Mouse (Mus musculus) lung, postnatal 0 days (tissue): Measurements from ENCODE around the gene Glrp1. TPM values are rescaled to one million over a fixed set of nuclear protein-coding genes. Genes with fewer than 3 reads are reported as not detected.

Experiments used
- ATAC-seq: fragments of 200-750 bp; cut with Nextera tagmentation; 2 replicates; pipeline ENCODE4 v1.8.0; 2017; ENCODE audit warnings: moderate library complexity
- DNase-seq: peaks from one replicate; pipeline ENCODE4 v3.0.0-alpha.2; 2016; ENCODE audit warnings: low spot score
- H3K27ac ChIP-seq: fragments of 300-500 bp; sonication (generic); 2 replicates; pipeline ENCODE4 v1.5.1; 2014; ENCODE audit warnings: antibody characterized with exemption, mild to moderate bottlenecking, low read length, mixed read lengths
- H3K27me3 ChIP-seq: fragments of 300-500 bp; sonication (generic); replicated peaks from 2 replicates; pipeline ENCODE4 v1.6.1; 2014; ENCODE audit warnings: low read length, mixed read lengths; ENCODE audit not compliant: insufficient read depth
- H3K36me3 ChIP-seq: fragments of 300-500 bp; sonication (generic); 2 replicates; pipeline ENCODE4 v1.6.1; 2014; ENCODE audit warnings: low read length, mixed read lengths; ENCODE audit not compliant: insufficient read depth
- H3K4me1 ChIP-seq: fragments of 300-500 bp; sonication (generic); 2 replicates; pipeline ENCODE4 v1.6.1; 2014; ENCODE audit warnings: antibody characterized with exemption, low read depth, low read length, mixed read lengths; ENCODE audit not compliant: insufficient read depth
- H3K4me2 ChIP-seq: fragments of 300-500 bp; sonication (generic); replicated peaks from 2 replicates; pipeline ENCODE4 v1.6.1; 2014; ENCODE audit warnings: low read depth, mild to moderate bottlenecking, low read length, moderate library complexity, mixed read lengths
- H3K4me3 ChIP-seq: fragments of 300-500 bp; sonication (generic); 2 replicates; pipeline ENCODE4 v1.5.1; 2014; ENCODE audit warnings: low read depth, low read length
- H3K9ac ChIP-seq: fragments of 300-500 bp; sonication (generic); replicated peaks from 2 replicates; pipeline ENCODE4 v1.6.1; 2014; ENCODE audit warnings: low read depth, mild to moderate bottlenecking
- H3K9me3 ChIP-seq: fragments of 300-500 bp; sonication (generic); 2 replicates; pipeline ENCODE4 v1.6.1; 2016; ENCODE audit warnings: low read length, mixed read lengths
- CTCF ChIP-seq: IDR thresholded peaks from 2 replicates; pipeline ENCODE4 v1.5.1; 2016; ENCODE audit warnings: antibody characterized with exemption, mild to moderate bottlenecking
- EP300 ChIP-seq: IDR thresholded peaks from 2 replicates; pipeline ENCODE4 v1.6.1; 2016; ENCODE audit warnings: antibody characterized with exemption, mild to moderate bottlenecking, control low read depth
- WGBS: fragments of 180-500 bp; shearing (Covaris S2); extraction: QIAGEN DNeasy Blood & Tissue Kit; methylation state at CpG from one replicate; pipeline ENCODE4 v1.1.7; 2014; 5-methylcytosine and 5-hydroxymethylcytosine counted together
- polyA plus RNA-seq: library from polyadenylated mRNA; unstranded; fragments of >200 nt; fragmentation: Nextera tagmentation; extraction: Ambion mirVana; gene quantifications from 2 replicates; pipeline ENCODE4 v1.2.1, GENCODE M21; 2015

Glrp1 gene
- polyA plus RNA-seq, 1 experiment from 2014 or later: 0.06 TPM

DNA sequence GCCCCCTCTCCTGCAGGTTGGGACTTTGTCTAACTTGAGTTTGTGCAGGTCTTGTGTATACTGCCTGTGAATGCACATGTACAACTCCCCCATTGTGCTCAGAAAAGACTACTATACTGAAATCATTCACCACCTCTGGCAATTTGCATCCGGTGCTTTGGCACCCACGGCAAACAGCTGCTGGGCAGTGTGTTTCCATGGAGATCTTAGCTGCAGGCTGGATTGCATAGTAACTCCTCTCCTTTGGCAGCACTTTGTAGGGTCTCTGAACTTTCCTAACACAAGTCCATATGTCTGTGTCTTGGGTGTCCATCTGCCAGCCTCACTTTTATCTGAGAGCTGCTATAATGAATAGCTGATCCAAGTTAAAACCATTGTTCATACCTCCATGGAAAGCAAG is 31.7 kb downstream of the Glrp1 start:
- TF ChIP-seq CTCF: no peak
- no peak for TF ChIP-seq EP300
- no peak overlapping the region for H3K4me2 ChIP-seq
- H3K27ac ChIP-seq: no peak overlapping the region
- H3K36me3 ChIP-seq: no peaks in the 10 kb centered on the region
- no peak overlapping the region for H3K9ac ChIP-seq
- 33% methylated on average over 2 of the region's 2 CpGs for WGBS
- ATAC-seq (no peak), DNase-seq (peak; percentile 29)
- no peak overlapping the region for H3K4me3 ChIP-seq
- H3K4me1 ChIP-seq: peaks cover 19% of the 10 kb centered on the region; the same call in 1 of the 2 replicates
- H3K27me3 ChIP-seq: no peaks in the 10 kb centered on the region
- H3K9me3 ChIP-seq: no peaks in the 10 kb centered on the region

GRCm38 (mm10) chr1:88476554-88477085 is 33.2 kb downstream of the Glrp1 start:
- Histone ChIP-seq H3K4me1 (peaks cover 19% of the 10 kb centered on the region; the same call in 1 of the 2 replicates), H3K27ac (no peak overlapping the region)
- TF ChIP-seq EP300: no peak
- TF ChIP-seq CTCF: no peak

GRCm38 (mm10) chr1:88475502-88475953 is 34.3 kb downstream of the Glrp1 start:
- WGBS: 7% methylated on average over 8 of the region's 8 CpGs
- peaks cover 19% of the 10 kb centered on the region; the same call in 1 of the 2 replicates for H3K4me1 ChIP-seq

More at GRCm38 (mm10) chr1:88476554-88477085, 33.2 kb downstream of the Glrp1 start:
- no peaks in the 10 kb centered on the region for H3K36me3 ChIP-seq
- no peaks in the 10 kb centered on the region for H3K27me3 ChIP-seq
- 72% methylated on average over 20 of the region's 20 CpGs for WGBS
- no peak overlapping the region for H3K4me2 ChIP-seq
- no peaks in the 10 kb centered on the region for H3K9me3 ChIP-seq
- DNase-seq (peak; percentile 63), ATAC-seq (peak; percentile 51)
- H3K9ac ChIP-seq: no peak overlapping the region
- H3K4me3 ChIP-seq: no peak overlapping the region

GRCm38 (mm10) chr1:88474598-88474997 is 35.3 kb downstream of the Glrp1 start:
- Histone ChIP-seq H3K27ac (0 out of 2 replicates have a peak overlapping the region, but pooled peaks have one; percentile 44), H3K4me1 (peaks cover 19% of the 10 kb centered on the region; the same call in 1 of the 2 replicates), H3K27me3 (no peaks in the 10 kb centered on the region), H3K9ac (no peak overlapping the region), H3K4me3 (no peak overlapping the region), H3K4me2 (no peak overlapping the region), H3K36me3 (no peaks in the 10 kb centered on the region), H3K9me3 (no peaks in the 10 kb centered on the region)
- TF ChIP-seq CTCF (no peak), EP300 (peak; percentile 37; the same call in 1 of the 2 replicates)
- ATAC-seq: peak; percentile 84
- peak; percentile 89 for DNase-seq
- 8% methylated on average over 7 of the region's 7 CpGs for WGBS

More at GRCm38 (mm10) chr1:88475502-88475953, 34.3 kb downstream of the Glrp1 start:
- DNase-seq (peak; percentile 56), ATAC-seq (peak; percentile 55)
- Histone ChIP-seq H3K4me3 (no peak overlapping the region), H3K9me3 (no peaks in the 10 kb centered on the region), H3K27ac (0 out of 2 replicates have a peak overlapping the region, but pooled peaks have one; percentile 44), H3K36me3 (no peaks in the 10 kb centered on the region), H3K27me3 (no peaks in the 10 kb centered on the region), H3K9ac (no peak overlapping the region), H3K4me2 (no peak overlapping the region)
- TF ChIP-seq CTCF: no peak
- peak; percentile 63 for TF ChIP-seq EP300

- no peak for TF ChIP-seq EP300
- peak; percentile 65 for TF ChIP-seq CTCF
- H3K4me3 ChIP-seq: no peak overlapping the region
- peaks cover 19% of the 10 kb centered on the region; the same call in 1 of the 2 replicates for H3K4me1 ChIP-seq
- H3K9me3 ChIP-seq: no peaks in the 10 kb centered on the region
- H3K27me3 ChIP-seq: no peaks in the 10 kb centered on the region
- 83% methylated on average over 2 of the region's 2 CpGs for WGBS
- ATAC-seq: no peak
- H3K4me2 ChIP-seq: no peak overlapping the region
- no peak overlapping the region for H3K9ac ChIP-seq
- H3K36me3 ChIP-seq: no peaks in the 10 kb centered on the region
- peak; percentile 40 for DNase-seq
- no peak overlapping the region for H3K27ac ChIP-seq
Measured at GRCm38 (mm10) chr1:88473899-88474298, 36.0 kb downstream of the Glrp1 start.

DNA sequence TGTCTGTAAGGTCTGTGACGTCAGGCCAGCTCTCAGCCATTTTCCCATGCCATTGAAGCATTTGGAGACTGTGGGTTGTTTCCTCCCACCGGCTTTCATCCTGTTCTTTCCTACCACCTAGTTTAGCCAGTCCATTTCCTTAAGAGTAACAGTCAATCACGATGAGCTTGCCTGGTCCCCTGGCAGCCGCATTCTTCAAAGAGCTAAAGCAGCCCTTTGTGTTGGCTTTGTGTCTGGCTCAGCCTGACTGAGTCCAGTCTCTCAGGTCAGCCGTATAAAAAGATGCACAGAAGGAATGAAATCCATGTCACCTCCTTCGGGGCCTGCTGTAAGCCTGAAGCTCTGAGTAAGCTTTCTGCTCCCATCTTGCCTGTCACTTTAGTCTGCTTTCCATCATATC is 37.6 kb downstream of the Glrp1 start:
- 45% methylated on average over 6 of the region's 6 CpGs for WGBS
- Histone ChIP-seq H3K4me2 (no peak overlapping the region), H3K36me3 (no peaks in the 10 kb centered on the region), H3K27me3 (no peaks in the 10 kb centered on the region), H3K27ac (no peak overlapping the region), H3K9ac (no peak overlapping the region), H3K4me3 (no peak overlapping the region), H3K4me1 (peaks cover 17% of the 10 kb centered on the region; the same call in 1 of the 2 replicates), H3K9me3 (no peaks in the 10 kb centered on the region)
- ATAC-seq (no peak), DNase-seq (no peak)
- TF ChIP-seq CTCF: no peak
- no peak for TF ChIP-seq EP300
